Mouse (Mus musculus): ENCODE results near the gene Ints11. TPM values are rescaled to one million over a fixed set of nuclear protein-coding genes. Genes with fewer than 3 reads are reported as not detected.

Ints11 gene
- total RNA-seq, 2 experiments from 2014 or later = 31.0 to 31.3 TPM

GRCm38 (mm10) chr4:155891551-155892001, 22.2 kb downstream of the Ints11 start, which contains the start of the genes Pusl1 and Acap3:
TSS of gene Pusl1 (minus strand) at chr4:155891781.
TSS of gene Acap3 (plus strand) at chr4:155891822.
- DNase-seq (ENCODE audit: low spot score in 2 of 2) = peak; percentile 88 to 95

- peak; percentile 55 to 73 for DNase-seq (ENCODE audit: low spot score in 2 of 2)
Observed at GRCm38 (mm10) chr4:155892017-155892416, 22.7 kb downstream of the Ints11 start.

- DNase-seq (ENCODE audit: low spot score in 2 of 2) = peak in 1 of 2 experiments; percentile 21
Observed at GRCm38 (mm10) chr4:155892438-155893211, 23.3 kb downstream of the Ints11 start.

- no peak for DNase-seq (ENCODE audit: low spot score in 2 of 2)
Observed at GRCm38 (mm10) chr4:155893212-155893690, 23.9 kb downstream of the Ints11 start.

- peak; percentile 16 to 43 for DNase-seq (ENCODE audit: low spot score in 2 of 2)
Observed at GRCm38 (mm10) chr4:155894311-155894881, 25.1 kb downstream of the Ints11 start.

GRCm38 (mm10) chr4:155895216-155895615, 25.9 kb downstream of the Ints11 start:
- peak in 1 of 2 experiments; percentile 2 for DNase-seq (ENCODE audit: low spot score in 2 of 2)

GRCm38 (mm10) chr4:155895826-155896225, 26.5 kb downstream of the Ints11 start:
- no peak for DNase-seq (ENCODE audit: low spot score in 2 of 2)

GRCm38 (mm10) chr4:155896461-155896860, 27.1 kb downstream of the Ints11 start:
- DNase-seq (ENCODE audit: low spot score in 2 of 2) = peak in 1 of 2 experiments; percentile 1

GRCm38 (mm10) chr4:155898318-155898717, 29.0 kb downstream of the Ints11 start:
- peak in 1 of 2 experiments; percentile 1 for DNase-seq (ENCODE audit: low spot score in 2 of 2)

GRCm38 (mm10) chr4:155899355-155899754, 30.0 kb downstream of the Ints11 start:
- peak; percentile 2 for DNase-seq (ENCODE audit: low spot score in 2 of 2)

GRCm38 (mm10) chr4:155901205-155901604, 31.9 kb downstream of the Ints11 start:
- DNase-seq (ENCODE audit: low spot score in 2 of 2) = peak; percentile 2 to 10

- DNase-seq (ENCODE audit: low spot score in 2 of 2) = no peak
Observed at GRCm38 (mm10) chr4:155903246-155903645, 33.9 kb downstream of the Ints11 start.

- peak; percentile 2 for DNase-seq (ENCODE audit: low spot score in 2 of 2)
Observed at GRCm38 (mm10) chr4:155904318-155905102, 35.2 kb downstream of the Ints11 start.

GRCm38 (mm10) chr4:155905634-155906033, 36.3 kb downstream of the Ints11 start:
- peak; percentile 1 to 2 for DNase-seq (ENCODE audit: low spot score in 2 of 2)

GRCm38 (mm10) chr4:155906125-155906524, 36.8 kb downstream of the Ints11 start:
- peak in 1 of 2 experiments; percentile 1 for DNase-seq (ENCODE audit: low spot score in 2 of 2)

- DNase-seq (ENCODE audit: low spot score in 2 of 2) = peak; percentile 2
Observed at GRCm38 (mm10) chr4:155907003-155907402, 37.7 kb downstream of the Ints11 start.

GRCm38 (mm10) chr4:155908281-155908680, 38.9 kb downstream of the Ints11 start:
- DNase-seq (ENCODE audit: low spot score in 2 of 2) = peak in 1 of 2 experiments; percentile 2

- DNase-seq (ENCODE audit: low spot score in 2 of 2) = peak in 1 of 2 experiments; percentile 1
Observed at GRCm38 (mm10) chr4:155908751-155909150, 39.4 kb downstream of the Ints11 start.

GRCm38 (mm10) chr4:155932031-155932430, 62.7 kb downstream of the Ints11 start:
- DNase-seq (ENCODE audit: low spot score in 2 of 2) = no peak

All from adrenal gland, postnatal 4 days (tissue).